Mouse (Mus musculus) liver, adult 2 months (tissue): ENCODE data around the gene Necab2. TPM values are rescaled to one million over a fixed set of nuclear protein-coding genes. Genes with fewer than 3 reads are reported as not detected.

Experiments
- DNase-seq: peaks from one replicate; pipeline ENCODE4 v3.0.0-alpha.2; 2011; ENCODE audit warnings: low read depth, low spot score; ENCODE audit errors: extremely low read depth
- H3K27ac ChIP-seq: fragments of 200-500 bp; replicated peaks from 2 replicates; pipeline ENCODE4 v1.5.1; 2012; ENCODE audit warnings: low read depth, mild to moderate bottlenecking, control low read depth, inconsistent platforms, low read length; ENCODE audit not compliant: insufficient read depth
- H3K27me3 ChIP-seq: fragments of 200-500 bp; 2 replicates; pipeline ENCODE4 v1.6.1; 2012; ENCODE audit warnings: mild to moderate bottlenecking, moderate library complexity, low read length, inconsistent platforms; ENCODE audit not compliant: control insufficient read depth, insufficient read depth
- H3K36me3 ChIP-seq: fragments of 200-500 bp; 2 replicates; pipeline ENCODE4 v1.6.1; 2012; ENCODE audit warnings: low read length, inconsistent platforms; ENCODE audit not compliant: control insufficient read depth, insufficient read depth
- H3K4me1 ChIP-seq: fragments of 200-500 bp; 2 replicates; pipeline ENCODE4 v1.6.1; 2011; ENCODE audit warnings: low read length; ENCODE audit not compliant: control insufficient read depth, insufficient read depth
- H3K4me3 ChIP-seq: fragments of 200-500 bp; 2 replicates; pipeline ENCODE4 v1.5.1; 2011; ENCODE audit warnings: low read depth, mild to moderate bottlenecking, control low read depth, low read length, moderate library complexity; ENCODE audit not compliant: insufficient read depth
- H3K79me2 ChIP-seq: fragments of 200-500 bp; 2 replicates; pipeline ENCODE4 v1.6.1; 2012; ENCODE audit warnings: inconsistent platforms, mild to moderate bottlenecking, low read length, moderate library complexity; ENCODE audit not compliant: control insufficient read depth, insufficient read depth
- H3K9ac ChIP-seq: fragments of 200-500 bp; 2 replicates; pipeline ENCODE4 v1.6.1; 2012; ENCODE audit warnings: low read depth, mild to moderate bottlenecking, control low read depth, inconsistent platforms, low read length
- CTCF ChIP-seq: fragments of 200-500 bp; IDR thresholded peaks from 2 replicates; pipeline ENCODE4 v1.5.1; 2011; ENCODE audit warnings: low read depth, low read length, control low read depth
- POLR2A ChIP-seq: fragments of 200-500 bp; IDR thresholded peaks from 2 replicates; pipeline ENCODE4 v1.6.1; 2011; ENCODE audit warnings: low read length, control low read depth; ENCODE audit not compliant: insufficient read depth; ENCODE audit errors: extremely low read depth
- WGBS: fragments of 180-500 bp; shearing (Covaris S2); methylation state at CpG from one replicate; pipeline ENCODE4 v1.1.7; 2018; 5-methylcytosine and 5-hydroxymethylcytosine counted together
- polyA plus RNA-seq: library from polyadenylated mRNA; depleted of rRNA; stranded (reverse); fragments of >200 nt; gene quantifications from 2 replicates; pipeline ENCODE4 v1.2.3, GENCODE M21; 2012
- total RNA-seq: library from RNA; depleted of rRNA; stranded (reverse); fragments of >200 nt; gene quantifications from 2 replicates; pipeline ENCODE4 v1.2.3, GENCODE M21; 2014

Necab2 gene
- total and polyA plus RNA-seq, 2 experiments: 0.11 TPM; not detected in 1

DNA sequence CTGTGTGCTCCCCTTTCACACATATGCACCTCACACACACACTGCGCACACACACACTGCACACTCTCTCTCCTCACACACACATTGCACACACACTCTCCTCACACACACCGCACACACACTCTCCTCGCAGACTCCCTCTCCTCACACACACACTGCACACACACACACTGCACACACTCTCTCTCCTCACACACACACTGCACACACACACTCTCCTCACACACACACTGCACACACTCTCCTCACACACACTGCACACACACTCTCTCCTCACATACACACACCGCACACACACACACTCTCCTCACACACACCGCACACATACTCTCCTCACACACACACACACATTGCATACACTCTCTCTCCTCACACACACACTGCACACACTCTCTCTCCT, 41.9 kb upstream of the Necab2 start:
- Histone ChIP-seq H3K4me3 (no peak overlapping the region), H3K79me2 (no peaks in the 10 kb centered on the region), H3K9ac (no peak overlapping the region), H3K36me3 (peaks cover 22% of the 10 kb centered on the region; the same call in 1 of the 2 replicates), H3K4me1 (peaks cover 8% of the 10 kb centered on the region), H3K27ac (no peak overlapping the region), H3K27me3 (no peaks in the 10 kb centered on the region)
- TF ChIP-seq POLR2A: no peak
- no peak for TF ChIP-seq CTCF
- no peak for DNase-seq
- whole genome bisulfite sequencing: 95% methylated on average over 5 of the region's 5 CpGs

DNA sequence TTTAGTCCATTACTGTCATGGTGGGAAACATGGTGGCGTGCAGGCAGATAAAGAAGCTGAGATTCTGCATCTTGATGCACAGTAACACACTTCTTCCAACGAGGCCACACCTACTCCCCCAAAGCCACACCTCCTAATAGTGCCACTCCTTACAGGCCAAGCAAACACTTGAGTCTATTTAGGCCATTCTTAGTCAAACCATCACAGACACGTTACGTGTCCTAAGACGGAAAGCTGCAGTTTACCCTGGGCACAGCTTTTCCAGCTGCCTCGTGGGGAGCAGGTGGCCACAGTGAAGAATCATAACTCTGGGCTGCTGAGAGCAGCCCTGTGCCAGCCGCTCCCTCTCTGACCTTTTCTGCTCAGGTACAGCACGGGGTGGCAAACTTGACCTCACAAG, 38.2 kb upstream of the Necab2 start:
- Histone ChIP-seq H3K27ac (no peak overlapping the region), H3K4me1 (peaks cover 7% of the 10 kb centered on the region), H3K27me3 (no peaks in the 10 kb centered on the region), H3K79me2 (no peaks in the 10 kb centered on the region), H3K9ac (no peak overlapping the region), H3K4me3 (no peak overlapping the region), H3K36me3 (peaks cover 20% of the 10 kb centered on the region; the same call in 1 of the 2 replicates)
- DNase-seq: no peak
- no peak for TF ChIP-seq POLR2A
- no peak for TF ChIP-seq CTCF
- 84% methylated on average over 8 of the region's 8 CpGs for WGBS

DNA sequence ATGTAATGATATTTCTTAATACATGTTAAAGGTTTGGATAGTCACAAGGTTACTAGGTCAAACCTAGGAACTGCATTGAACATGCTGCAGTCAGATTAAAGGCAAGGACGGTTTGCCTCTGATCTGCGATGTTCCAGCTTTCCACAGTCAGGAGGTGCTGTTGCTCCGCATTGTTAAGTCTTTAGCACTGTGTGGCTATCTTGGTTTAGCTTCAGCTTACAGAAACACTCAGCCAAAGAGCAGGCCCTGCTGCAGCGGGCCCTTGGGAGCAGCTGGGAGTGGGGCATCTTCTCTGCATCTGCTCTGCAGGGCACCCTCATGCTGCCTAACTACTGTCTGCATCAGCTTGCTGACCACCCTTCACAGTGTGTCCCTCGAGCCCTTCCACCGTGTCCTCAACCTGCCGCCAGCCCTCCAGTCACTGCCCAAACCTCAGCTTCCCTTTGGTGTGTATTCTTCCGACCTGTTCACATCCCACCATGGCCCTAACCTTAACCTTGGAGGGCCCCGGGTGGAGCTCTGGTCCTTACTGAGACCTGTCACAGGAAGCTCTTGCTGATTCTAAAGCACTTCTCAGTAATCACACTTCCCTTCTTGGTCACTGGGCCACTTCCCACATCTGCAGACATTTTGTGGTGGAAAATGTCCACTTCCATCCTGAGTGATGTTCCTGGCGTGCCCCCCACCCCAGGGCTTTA, 34.3 kb upstream of the Necab2 start:
- TF ChIP-seq CTCF: peak; percentile 45; the same call in 1 of the 2 replicates
- no peak for TF ChIP-seq POLR2A
- WGBS: 42% methylated on average over 10 of the region's 10 CpGs
- no peak overlapping the region for H3K4me3 ChIP-seq
- no peaks in the 10 kb centered on the region for H3K27me3 ChIP-seq
- H3K27ac ChIP-seq: no peak overlapping the region
- DNase-seq: peak; percentile 62
- H3K4me1 ChIP-seq: peaks cover 7% of the 10 kb centered on the region
- H3K79me2 ChIP-seq: no peaks in the 10 kb centered on the region
- H3K9ac ChIP-seq: peak overlapping the region; percentile 19; the same call in 1 of the 2 replicates
- peaks cover 9% of the 10 kb centered on the region; the same call in 1 of the 2 replicates for H3K36me3 ChIP-seq

DNA sequence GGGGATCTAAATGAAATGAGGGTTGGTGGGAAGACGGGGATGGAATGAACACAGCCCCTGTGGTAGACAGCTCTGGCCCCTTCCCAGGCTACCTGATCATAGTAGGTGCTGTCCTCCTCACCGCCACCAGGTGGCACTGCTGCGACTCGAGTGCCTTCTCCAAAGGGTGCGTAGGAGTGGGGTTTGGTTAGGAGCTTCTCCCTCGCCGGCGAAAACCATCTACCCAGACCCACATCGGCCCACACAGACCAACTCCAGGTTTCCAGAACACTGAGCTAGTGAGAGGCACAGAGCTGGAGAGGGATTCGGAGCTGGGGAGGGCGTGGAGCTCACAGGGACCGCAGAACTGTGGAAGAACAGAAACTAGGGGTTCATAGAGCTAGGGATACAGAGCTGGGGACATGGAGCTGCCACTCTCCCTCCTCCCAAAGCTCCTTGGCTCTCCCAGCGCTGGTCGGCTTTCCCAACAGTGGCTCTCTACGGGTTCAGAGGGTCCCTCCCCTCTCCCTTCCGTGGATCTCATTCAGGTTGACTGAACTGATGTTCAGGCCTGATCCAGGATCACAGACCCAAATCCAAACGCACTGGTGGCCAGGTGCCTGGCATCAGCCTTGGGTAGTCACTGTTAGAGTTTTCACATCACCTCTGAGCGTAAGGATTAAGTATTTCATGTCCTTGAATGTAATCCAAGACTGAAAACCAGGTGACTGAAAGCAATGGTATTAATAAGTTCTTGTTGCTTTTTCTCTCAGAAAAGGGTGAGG, 33.6 kb upstream of the Necab2 start:
- Histone ChIP-seq H3K27me3 (no peaks in the 10 kb centered on the region), H3K36me3 (peaks cover 9% of the 10 kb centered on the region; the same call in 1 of the 2 replicates), H3K27ac (no peak overlapping the region), H3K79me2 (no peaks in the 10 kb centered on the region), H3K4me3 (peak overlapping the region; percentile 29; the same call in 1 of the 2 replicates), H3K9ac (peak overlapping the region; percentile 75), H3K4me1 (peaks cover 7% of the 10 kb centered on the region)
- TF ChIP-seq CTCF (peak; percentile 99), POLR2A (no peak)
- DNase-seq: no peak
- WGBS: 6% methylated on average over 18 of the region's 18 CpGs

DNA sequence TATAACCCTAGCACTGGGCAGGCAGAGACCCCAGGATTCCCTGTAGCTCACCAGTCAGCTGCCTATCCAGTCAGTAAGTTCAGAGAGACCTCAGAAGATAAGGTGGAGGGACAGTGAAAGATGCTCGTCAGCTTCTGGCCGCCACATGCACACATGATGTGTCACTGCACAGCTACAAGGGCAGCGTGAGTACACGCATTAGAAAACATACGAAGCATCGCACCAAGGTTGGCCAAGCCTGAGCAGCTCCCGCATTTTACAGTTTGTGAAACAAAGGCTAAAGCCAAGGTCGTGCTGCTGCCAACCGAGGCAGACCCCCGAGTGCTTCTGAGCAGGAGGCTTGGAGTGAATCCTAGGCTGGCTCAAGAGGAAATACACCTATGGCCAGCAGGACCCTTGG, 32.9 kb upstream of the Necab2 start:
- Histone ChIP-seq H3K27me3 (no peaks in the 10 kb centered on the region), H3K4me3 (no peak overlapping the region), H3K9ac (no peak overlapping the region), H3K4me1 (peaks cover 7% of the 10 kb centered on the region), H3K27ac (no peak overlapping the region), H3K79me2 (no peaks in the 10 kb centered on the region), H3K36me3 (peaks cover 4% of the 10 kb centered on the region; the same call in 1 of the 2 replicates)
- WGBS: 65% methylated on average over 10 of the region's 10 CpGs
- DNase-seq: no peak
- TF ChIP-seq CTCF: no peak
- no peak for TF ChIP-seq POLR2A
